Mouse (Mus musculus) ES-E14 (cell line): ENCODE results near the gene Clic6.

ENCODE experiments used
- CHD2 ChIP-seq: IDR thresholded peaks from 2 replicates; pipeline ENCODE4 v1.6.1; 2014; ENCODE audit warnings: mild to moderate bottlenecking, low read depth, low read length, inconsistent platforms
- HCFC1 ChIP-seq: IDR thresholded peaks from 2 replicates; pipeline ENCODE4 v1.6.1; 2012; ENCODE audit warnings: low read length, inconsistent platforms, borderline replicate concordance; ENCODE audit not compliant: insufficient read depth
- MAFK ChIP-seq: IDR thresholded peaks from 2 replicates; pipeline ENCODE4 v1.6.1; 2014; ENCODE audit warnings: mild to moderate bottlenecking, low read depth, low read length, inconsistent platforms; ENCODE audit not compliant: insufficient read depth
- ZC3H11A ChIP-seq: IDR thresholded peaks from 2 replicates; pipeline ENCODE4 v1.6.1; 2012; ENCODE audit warnings: low read depth, mild to moderate bottlenecking, inconsistent platforms, low read length, borderline replicate concordance

GRCm38 (mm10) chr16:92455488-92455887 is 30.0 kb upstream of the Clic6 start:
- TF ChIP-seq CHD2, result no peak
- no peak for TF ChIP-seq MAFK
- no peak for TF ChIP-seq HCFC1
- TF ChIP-seq ZC3H11A, result no peak
